Mouse (Mus musculus): ENCODE results near the gene Igsf23. TPM values are rescaled to one million over a fixed set of nuclear protein-coding genes. Genes with fewer than 3 reads are reported as not detected.

Igsf23 gene
- polyA plus RNA-seq, 1 experiment from 2014 or later: 0.30 TPM

GRCm38 (mm10) chr7:19928486-19928885, 22.1 kb downstream of the Igsf23 start:
- Histone ChIP-seq H3K4me2 (ENCODE audit: low read depth, low read length) (no peak overlapping the region), H3K27me3 (ENCODE audit: control insufficient read depth, insufficient read depth, low read depth, low read length) (peaks cover 2% of the 10 kb centered on the region; the same call in 1 of the 2 replicates), H3K36me3 (ENCODE audit: control insufficient read depth, insufficient read depth) (no peaks in the 10 kb centered on the region), H3K27ac (ENCODE audit: low read length) (no peak overlapping the region), H3K4me3 (ENCODE audit: low read depth, low read length) (no peak overlapping the region), H3K9ac (ENCODE audit: low read depth, low read length) (no peak overlapping the region), H3K4me1 (ENCODE audit: control insufficient read depth, low read depth, low read length) (no peaks in the 10 kb centered on the region; the same call in none of the 2 replicates), H3K9me3 (replicated peaks; ENCODE audit: control insufficient read depth, low read length) (no peaks in the 10 kb centered on the region)
- no peak for ATAC-seq (ENCODE audit: low read depth)
- 57% methylated on average over 5 of the region's 5 CpGs for WGBS (ENCODE audit: insufficient replicate concordance)

GRCm38 (mm10) chr7:19926849-19927480, 23.6 kb downstream of the Igsf23 start:
- no peak for ATAC-seq (ENCODE audit: low read depth)
- no peak overlapping the region for H3K27ac ChIP-seq (ENCODE audit: low read length)
- no peaks in the 10 kb centered on the region for H3K27me3 ChIP-seq (ENCODE audit: control insufficient read depth, insufficient read depth, low read depth, low read length)
- H3K4me3 ChIP-seq (ENCODE audit: low read depth, low read length): no peak overlapping the region
- H3K4me2 ChIP-seq (ENCODE audit: low read depth, low read length): no peak overlapping the region
- H3K9ac ChIP-seq (ENCODE audit: low read depth, low read length): no peak overlapping the region
- H3K4me1 ChIP-seq (ENCODE audit: control insufficient read depth, low read depth, low read length): no peaks in the 10 kb centered on the region
- WGBS (ENCODE audit: insufficient replicate concordance): 31% methylated on average over 2 of the region's 2 CpGs
- H3K9me3 ChIP-seq (replicated peaks; ENCODE audit: control insufficient read depth, low read length): no peaks in the 10 kb centered on the region
- H3K36me3 ChIP-seq (ENCODE audit: control insufficient read depth, insufficient read depth): no peaks in the 10 kb centered on the region

GRCm38 (mm10) chr7:19925376-19925775, 25.2 kb downstream of the Igsf23 start:
- H3K27me3 ChIP-seq (ENCODE audit: control insufficient read depth, insufficient read depth, low read depth, low read length): no peaks in the 10 kb centered on the region
- H3K36me3 ChIP-seq (ENCODE audit: control insufficient read depth, insufficient read depth): no peaks in the 10 kb centered on the region
- H3K9ac ChIP-seq (ENCODE audit: low read depth, low read length): no peak overlapping the region
- H3K4me2 ChIP-seq (ENCODE audit: low read depth, low read length): no peak overlapping the region
- 54% methylated on average over 1 of the region's 1 CpGs for WGBS (ENCODE audit: insufficient replicate concordance)
- no peaks in the 10 kb centered on the region for H3K9me3 ChIP-seq (replicated peaks; ENCODE audit: control insufficient read depth, low read length)
- no peak overlapping the region for H3K4me3 ChIP-seq (ENCODE audit: low read depth, low read length)
- ATAC-seq (ENCODE audit: low read depth): no peak
- H3K4me1 ChIP-seq (ENCODE audit: control insufficient read depth, low read depth, low read length): no peaks in the 10 kb centered on the region; the same call in 1 of the 2 replicates
- H3K27ac ChIP-seq (ENCODE audit: low read length): no peak overlapping the region

GRCm38 (mm10) chr7:19923797-19924196, 26.8 kb downstream of the Igsf23 start:
- ATAC-seq (ENCODE audit: low read depth): no peak
- Histone ChIP-seq H3K27me3 (ENCODE audit: control insufficient read depth, insufficient read depth, low read depth, low read length) (no peaks in the 10 kb centered on the region), H3K36me3 (ENCODE audit: control insufficient read depth, insufficient read depth) (no peaks in the 10 kb centered on the region), H3K9ac (ENCODE audit: low read depth, low read length) (no peak overlapping the region), H3K9me3 (replicated peaks; ENCODE audit: control insufficient read depth, low read length) (no peaks in the 10 kb centered on the region), H3K4me1 (ENCODE audit: control insufficient read depth, low read depth, low read length) (peaks cover 4% of the 10 kb centered on the region), H3K27ac (ENCODE audit: low read length) (no peak overlapping the region), H3K4me3 (ENCODE audit: low read depth, low read length) (no peak overlapping the region), H3K4me2 (ENCODE audit: low read depth, low read length) (no peak overlapping the region)
- 24% methylated on average over 10 of the region's 15 CpGs for WGBS (ENCODE audit: insufficient replicate concordance)

GRCm38 (mm10) chr7:19923354-19923753, 27.2 kb downstream of the Igsf23 start:
- Histone ChIP-seq H3K9ac (ENCODE audit: low read depth, low read length) (no peak overlapping the region), H3K4me3 (ENCODE audit: low read depth, low read length) (no peak overlapping the region), H3K9me3 (replicated peaks; ENCODE audit: control insufficient read depth, low read length) (no peaks in the 10 kb centered on the region), H3K27ac (ENCODE audit: low read length) (no peak overlapping the region), H3K4me1 (ENCODE audit: control insufficient read depth, low read depth, low read length) (peaks cover 4% of the 10 kb centered on the region), H3K27me3 (ENCODE audit: control insufficient read depth, insufficient read depth, low read depth, low read length) (no peaks in the 10 kb centered on the region), H3K4me2 (ENCODE audit: low read depth, low read length) (no peak overlapping the region), H3K36me3 (ENCODE audit: control insufficient read depth, insufficient read depth) (no peaks in the 10 kb centered on the region)
- no peak for ATAC-seq (ENCODE audit: low read depth)
- WGBS (ENCODE audit: insufficient replicate concordance): 22% methylated on average over 2 of the region's 2 CpGs

- Histone ChIP-seq H3K4me2 (ENCODE audit: low read depth, low read length) (peak within 1 kb of the TSS; percentile 66), H3K27me3 (ENCODE audit: control insufficient read depth, insufficient read depth, low read depth, low read length) (no peaks in the 10 kb centered on the region), H3K27ac (ENCODE audit: low read length) (peak within 1 kb of the TSS; percentile 41), H3K9me3 (replicated peaks; ENCODE audit: control insufficient read depth, low read length) (no peaks in the 10 kb centered on the region), H3K4me3 (ENCODE audit: low read depth, low read length) (peak within 1 kb of the TSS; percentile 66), H3K36me3 (ENCODE audit: control insufficient read depth, insufficient read depth) (no peaks in the 10 kb centered on the region), H3K9ac (ENCODE audit: low read depth, low read length) (peak within 1 kb of the TSS; percentile 58), H3K4me1 (ENCODE audit: control insufficient read depth, low read depth, low read length) (peaks cover 4% of the 10 kb centered on the region)
- WGBS (ENCODE audit: insufficient replicate concordance): under 1% methylated on average over 60 of the region's 60 CpGs
- peak; percentile 91 for ATAC-seq (ENCODE audit: low read depth)
Measured at GRCm38 (mm10) chr7:19920506-19921261, 29.9 kb downstream of the Igsf23 start, which contains the start of gene Pvr. Gene Pvr, minus strand, starts transcription at chr7:19921160.

GRCm38 (mm10) chr7:19920166-19920505, 30.4 kb downstream of the Igsf23 start:
- no peak overlapping the region for H3K27ac ChIP-seq (ENCODE audit: low read length)
- H3K9ac ChIP-seq (ENCODE audit: low read depth, low read length): peak overlapping the region; percentile 58
- peak overlapping the region; percentile 66 for H3K4me3 ChIP-seq (ENCODE audit: low read depth, low read length)
- 21% methylated on average over 4 of the region's 4 CpGs for WGBS (ENCODE audit: insufficient replicate concordance)
- H3K4me1 ChIP-seq (ENCODE audit: control insufficient read depth, low read depth, low read length): peaks cover 4% of the 10 kb centered on the region
- no peaks in the 10 kb centered on the region for H3K9me3 ChIP-seq (replicated peaks; ENCODE audit: control insufficient read depth, low read length)
- no peaks in the 10 kb centered on the region for H3K27me3 ChIP-seq (ENCODE audit: control insufficient read depth, insufficient read depth, low read depth, low read length)
- ATAC-seq (ENCODE audit: low read depth): no peak
- no peaks in the 10 kb centered on the region for H3K36me3 ChIP-seq (ENCODE audit: control insufficient read depth, insufficient read depth)
- peak overlapping the region; percentile 66 for H3K4me2 ChIP-seq (ENCODE audit: low read depth, low read length)

- 73% methylated on average over 7 of the region's 7 CpGs for WGBS (ENCODE audit: insufficient replicate concordance)
- Histone ChIP-seq H3K9ac (ENCODE audit: low read depth, low read length) (no peak overlapping the region), H3K36me3 (ENCODE audit: control insufficient read depth, insufficient read depth) (no peaks in the 10 kb centered on the region)
Measured at GRCm38 (mm10) chr7:19914558-19914957, 36.0 kb downstream of the Igsf23 start.

More at GRCm38 (mm10) chr7:19914558-19914957, 36.0 kb downstream of the Igsf23 start:
- no peaks in the 10 kb centered on the region for H3K27me3 ChIP-seq (ENCODE audit: control insufficient read depth, insufficient read depth, low read depth, low read length)
- ATAC-seq (ENCODE audit: low read depth): no peak
- no peak overlapping the region for H3K4me2 ChIP-seq (ENCODE audit: low read depth, low read length)
- no peaks in the 10 kb centered on the region for H3K4me1 ChIP-seq (ENCODE audit: control insufficient read depth, low read depth, low read length)
- no peak overlapping the region for H3K27ac ChIP-seq (ENCODE audit: low read length)
- no peak overlapping the region for H3K4me3 ChIP-seq (ENCODE audit: low read depth, low read length)
- H3K9me3 ChIP-seq (replicated peaks; ENCODE audit: control insufficient read depth, low read length): no peaks in the 10 kb centered on the region

Measured in liver, embryonic 16.5 days (tissue).